Mouse (Mus musculus): ENCODE results near the gene Magi2. TPM values are rescaled to one million over a fixed set of nuclear protein-coding genes. Genes with fewer than 3 reads are reported as not detected.

Magi2 gene
- polyA plus RNA-seq, 1 experiment from 2014 or later: 2.4 TPM

GRCm38 (mm10) chr5:20080605-20081309 lies 853.9 kb downstream of the Magi2 start:
- ChIA-PET POLR2A (no interaction called here), CTCF (no interaction called here)
- in situ Hi-C loops (cut with MboI; ENCODE audit: low pct_unique_long_range_greater_than_20kb): no loop called here
- no peak for TF ChIP-seq CTCF (IDR thresholded peaks at IDR 0.05)
- DNase-seq (ENCODE audit: low read depth, low spot score): no peak
- ATAC-seq: no peak
- H3K27me3 ChIP-seq: peaks cover under 1% of the 10 kb centered on the region

- no peak for TF ChIP-seq CTCF (IDR thresholded peaks at IDR 0.05)
- ATAC-seq: peak; percentile 31
Measured at GRCm38 (mm10) chr5:20082368-20082767, 855.5 kb downstream of the Magi2 start.

GRCm38 (mm10) chr5:20087083-20087482 lies 860.2 kb downstream of the Magi2 start:
- TF ChIP-seq CTCF (IDR thresholded peaks at IDR 0.05): no peak
- in situ Hi-C loops (cut with MboI; ENCODE audit: low pct_unique_long_range_greater_than_20kb): no loop called here
- no peak for ATAC-seq
- peaks cover 18% of the 10 kb centered on the region for H3K27me3 ChIP-seq
- DNase-seq (ENCODE audit: low read depth, low spot score): no peak
- POLR2A ChIA-PET: no interaction called here
- CTCF ChIA-PET: no interaction called here

More at GRCm38 (mm10) chr5:20082368-20082767, 855.5 kb downstream of the Magi2 start:
- peaks cover 12% of the 10 kb centered on the region for H3K27me3 ChIP-seq
- in situ Hi-C loops (cut with MboI; ENCODE audit: low pct_unique_long_range_greater_than_20kb): no loop called here
- POLR2A ChIA-PET: no interaction called here
- CTCF ChIA-PET: no interaction called here
- no peak for DNase-seq (ENCODE audit: low read depth, low spot score)

- CTCF ChIA-PET: no interaction called here
- no peaks in the 10 kb centered on the region for H3K27me3 ChIP-seq
- POLR2A ChIA-PET: no interaction called here
- ATAC-seq (no peak), DNase-seq (ENCODE audit: low read depth, low spot score) (no peak)
- TF ChIP-seq CTCF (IDR thresholded peaks at IDR 0.05): no peak
- in situ Hi-C loops (cut with MboI; ENCODE audit: low pct_unique_long_range_greater_than_20kb): no loop called here
Measured at GRCm38 (mm10) chr5:20103869-20104268, 877.0 kb downstream of the Magi2 start.

DNA sequence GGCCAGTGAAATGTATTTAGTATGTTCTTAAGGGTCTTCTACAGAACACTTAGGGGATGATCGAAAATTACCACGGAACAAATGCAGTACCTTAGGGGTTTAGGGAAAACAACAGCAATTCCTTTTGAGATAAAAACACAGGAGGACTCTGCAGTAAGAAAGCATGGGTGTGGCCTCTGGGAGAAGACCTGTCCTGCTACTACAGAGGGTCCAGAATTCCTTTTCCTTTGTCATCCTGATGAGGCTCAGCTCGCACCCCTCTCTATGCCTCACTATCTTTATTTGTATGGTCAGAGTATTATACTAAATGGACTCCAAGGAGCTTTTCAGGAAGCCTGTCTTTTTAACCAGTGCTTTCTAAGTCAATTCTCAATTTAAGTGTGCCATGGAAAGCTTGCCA lies 877.7 kb downstream of the Magi2 start:
- no peak for DNase-seq (ENCODE audit: low read depth, low spot score)
- H3K27me3 ChIP-seq: no peaks in the 10 kb centered on the region
- in situ Hi-C loops (cut with MboI; ENCODE audit: low pct_unique_long_range_greater_than_20kb): no loop called here

DNA sequence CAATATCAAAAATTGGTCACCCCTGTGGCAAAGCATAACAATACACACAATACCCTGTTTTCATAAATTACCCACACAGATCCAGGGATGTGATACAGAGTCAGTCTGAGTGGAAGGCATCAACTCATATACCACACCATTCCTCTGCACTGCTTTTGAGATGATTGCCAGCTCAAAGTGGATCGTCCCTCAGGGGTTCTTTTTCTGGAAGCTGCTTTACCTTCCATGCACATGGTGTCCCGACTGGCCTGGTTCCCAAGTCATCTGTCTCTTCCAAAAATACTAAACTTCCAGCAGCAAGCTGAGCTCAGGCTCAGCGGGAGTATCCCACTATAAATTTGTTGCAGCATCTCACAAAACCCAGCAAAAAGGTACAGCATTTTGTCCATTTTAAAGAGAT lies 882.7 kb downstream of the Magi2 start:
- POLR2A ChIA-PET: no interaction called here
- no peak for TF ChIP-seq CTCF (IDR thresholded peaks at IDR 0.05)
- no peak for DNase-seq (ENCODE audit: low read depth, low spot score)
- CTCF ChIA-PET: no interaction called here
- in situ Hi-C loops (cut with MboI; ENCODE audit: low pct_unique_long_range_greater_than_20kb): no loop called here
- ATAC-seq: no peak
- no peaks in the 10 kb centered on the region for H3K27me3 ChIP-seq

More for the DNA sequence above, 877.7 kb downstream of the Magi2 start:
- ChIA-PET POLR2A (no interaction called here), CTCF (no interaction called here)
- no peak for TF ChIP-seq CTCF (IDR thresholded peaks at IDR 0.05)
- no peak for ATAC-seq

DNA sequence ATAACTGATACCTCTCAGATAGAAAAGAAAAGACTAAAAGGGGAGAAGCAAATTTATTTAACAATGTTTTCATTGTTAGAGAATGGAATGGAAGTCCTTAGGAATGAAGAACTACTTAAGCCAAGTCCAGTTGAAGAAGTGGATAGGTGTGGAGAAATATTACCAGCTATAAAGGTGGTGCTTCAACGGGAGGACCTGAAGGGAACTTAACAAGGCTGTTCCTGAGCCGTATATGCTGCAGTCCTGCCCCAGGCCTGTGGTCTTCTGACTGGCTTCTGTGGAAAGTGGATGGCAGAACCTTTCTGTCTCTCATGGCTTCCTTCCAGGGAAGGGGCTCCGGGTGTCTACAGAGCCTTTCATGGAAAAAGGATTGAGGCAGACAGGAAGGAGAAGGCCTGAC lies 890.3 kb downstream of the Magi2 start:
- TF ChIP-seq CTCF (IDR thresholded peaks at IDR 0.05): no peak
- ChIA-PET CTCF (no interaction called here), POLR2A (no interaction called here)
- in situ Hi-C loops (cut with MboI; ENCODE audit: low pct_unique_long_range_greater_than_20kb): no loop called here
- ATAC-seq (no peak), DNase-seq (ENCODE audit: low read depth, low spot score) (no peak)
- H3K27me3 ChIP-seq: no peaks in the 10 kb centered on the region

- H3K27me3 ChIP-seq: peaks cover 7% of the 10 kb centered on the region
- no peak for TF ChIP-seq CTCF (IDR thresholded peaks at IDR 0.05)
- in situ Hi-C loops (cut with MboI; ENCODE audit: low pct_unique_long_range_greater_than_20kb): no loop called here
- DNase-seq (ENCODE audit: low read depth, low spot score) (no peak), ATAC-seq (no peak)
- ChIA-PET CTCF (no interaction called here), POLR2A (no interaction called here)
Measured at GRCm38 (mm10) chr5:20140235-20140634, 913.4 kb downstream of the Magi2 start.

GRCm38 (mm10) chr5:20140662-20141444 lies 914.0 kb downstream of the Magi2 start:
- DNase-seq (ENCODE audit: low read depth, low spot score) (no peak), ATAC-seq (no peak)
- ChIA-PET CTCF (interaction anchor here (0.8 kb wide), 1 partner anchor 12 kb away, joined by 4 read pairs; no protein-coding TSS in a partner anchor), POLR2A (no interaction called here)
- no peak for TF ChIP-seq CTCF (IDR thresholded peaks at IDR 0.05)
- in situ Hi-C loops (cut with MboI; ENCODE audit: low pct_unique_long_range_greater_than_20kb): no loop called here
- peaks cover 4% of the 10 kb centered on the region for H3K27me3 ChIP-seq

- in situ Hi-C loops (cut with MboI; ENCODE audit: low pct_unique_long_range_greater_than_20kb): no loop called here
- ChIA-PET CTCF (interaction anchor here (1.7 kb wide), 1 partner anchor 12 kb away, joined by 4 read pairs; no protein-coding TSS in a partner anchor), POLR2A (no interaction called here)
- no peak for ATAC-seq
- no peak for DNase-seq (ENCODE audit: low read depth, low spot score)
- TF ChIP-seq CTCF (IDR thresholded peaks at IDR 0.05): no peak
- peaks cover 10% of the 10 kb centered on the region for H3K27me3 ChIP-seq
Measured at GRCm38 (mm10) chr5:20153359-20154125, 926.7 kb downstream of the Magi2 start.

GRCm38 (mm10) chr5:20196765-20197164 lies 969.9 kb downstream of the Magi2 start:
- DNase-seq (ENCODE audit: low read depth, low spot score): no peak
- ChIA-PET POLR2A (no interaction called here), CTCF (interaction anchor here (1.9 kb wide), 1 partner anchor 8 kb away, joined by 4 read pairs; no protein-coding TSS in a partner anchor)
- in situ Hi-C loops (cut with MboI; ENCODE audit: low pct_unique_long_range_greater_than_20kb): no loop called here
- peaks cover 10% of the 10 kb centered on the region for H3K27me3 ChIP-seq
- no peak for TF ChIP-seq CTCF (IDR thresholded peaks at IDR 0.05)
- ATAC-seq: no peak

Data from Patski (cell line).